Mouse (Mus musculus): ENCODE results near the gene Cped1.

Cped1 gene

DNA sequence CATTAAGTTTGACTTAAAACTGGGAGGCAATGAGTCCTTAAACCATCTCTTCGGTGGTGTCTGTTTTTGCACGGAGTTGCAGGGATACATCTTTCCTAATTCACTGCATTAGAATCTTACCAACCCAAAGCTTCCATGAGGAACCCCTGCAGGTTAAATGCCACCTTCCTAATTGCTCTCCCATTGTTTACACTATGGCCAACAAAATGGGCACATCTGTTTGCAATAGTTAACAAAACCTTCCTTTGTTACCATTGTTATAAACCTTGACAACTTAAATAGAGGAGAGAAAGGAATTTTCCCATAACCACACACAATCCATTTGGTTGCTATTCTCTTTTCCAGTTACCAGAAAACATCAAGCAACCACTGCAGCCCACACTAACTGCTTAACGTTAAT, 308.2 kb downstream of the Cped1 start:
- DNase-seq (ENCODE audit: low spot score in 2 of 2) = no peak

DNA sequence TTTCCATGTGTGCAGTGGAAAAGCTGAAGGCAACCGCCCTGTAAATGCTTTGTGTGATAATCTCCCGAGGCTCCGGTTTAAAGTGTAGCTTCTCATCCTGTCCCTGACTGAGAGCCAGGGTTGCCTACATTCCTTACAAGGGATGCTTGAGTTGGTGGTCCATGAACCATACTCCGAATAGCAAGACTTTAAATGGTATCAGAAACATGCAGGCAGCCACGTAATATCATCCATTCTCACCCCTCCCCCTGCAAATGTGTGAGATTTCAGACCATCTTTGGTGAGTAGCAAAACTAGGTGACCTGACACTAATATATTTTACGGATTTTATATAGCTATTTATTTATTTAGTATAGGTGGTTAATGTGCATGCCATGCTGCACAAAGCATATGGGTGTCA, 311.3 kb downstream of the Cped1 start:
- no peak for DNase-seq (ENCODE audit: low spot score in 2 of 2)

DNA sequence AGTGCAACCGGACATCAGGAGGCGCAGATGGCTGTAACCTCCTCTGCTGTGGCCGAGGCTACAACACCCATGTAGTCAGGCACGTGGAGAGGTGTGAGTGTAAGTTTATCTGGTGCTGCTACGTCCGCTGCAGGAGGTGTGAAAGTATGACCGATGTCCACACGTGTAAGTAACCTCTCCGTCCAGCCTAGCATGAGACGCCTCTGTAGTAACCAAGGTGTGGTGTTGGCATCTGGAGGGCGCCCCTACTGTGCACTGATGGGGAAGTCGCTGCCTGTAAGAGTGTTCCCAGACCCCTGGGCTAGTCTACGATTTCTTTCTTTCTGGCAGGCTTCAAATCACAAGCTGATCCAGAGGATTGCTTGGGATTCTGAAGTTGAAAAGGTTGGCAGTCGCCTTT, 312.3 kb downstream of the Cped1 start:
- DNase-seq (ENCODE audit: low spot score in 2 of 2) = no peak
